Mouse (Mus musculus): ENCODE results near the gene Snd1. TPM values are rescaled to one million over a fixed set of nuclear protein-coding genes. Genes with fewer than 3 reads are reported as not detected.

Snd1 gene
- polyA plus RNA-seq, 1 experiment from 2014 or later: 110 TPM

- Histone ChIP-seq H3K27me3 (ENCODE audit: poor library complexity, severe bottlenecking) (no peaks in the 10 kb centered on the region), H3K4me1 (peaks cover 65% of the 10 kb centered on the region), H3K9me3 (no peaks in the 10 kb centered on the region), H3K4me3 (no peak overlapping the region), H3K27ac (peak overlapping the region; percentile 82), H3K36me3 (replicated peaks) (no peaks in the 10 kb centered on the region)
- peak; percentile 32 for DNase-seq (ENCODE audit: extremely low spot score, low spot score)
- WGBS: 50% methylated on average over 4 of the region's 4 CpGs
These were observed 367.7 kb downstream of the Snd1 start for GRCm38 (mm10) chr6:28842375-28843276.

DNA sequence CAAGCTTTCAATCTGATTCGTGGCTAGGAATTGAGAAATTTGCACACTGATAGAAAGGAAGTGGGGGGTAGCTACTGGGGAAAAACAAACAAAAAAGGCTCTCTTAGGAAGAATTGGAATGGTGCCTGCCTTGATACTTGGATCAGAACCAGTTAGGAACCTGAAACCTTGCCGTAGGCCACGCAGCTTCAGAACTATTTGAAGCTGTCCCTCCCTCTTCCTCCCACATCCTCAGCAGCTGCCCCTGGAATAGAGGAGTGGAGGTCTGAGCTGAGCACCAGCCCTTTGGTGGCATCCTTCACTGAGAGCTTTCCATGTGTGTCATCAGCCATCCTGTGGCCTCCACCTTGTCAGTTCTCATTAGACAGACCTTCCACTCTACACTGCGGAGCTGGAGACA, 370.7 kb downstream of the Snd1 start:
- H3K4me3 ChIP-seq: no peak overlapping the region
- DNase-seq (ENCODE audit: extremely low spot score, low spot score): no peak
- 31% methylated on average over 4 of the region's 4 CpGs for WGBS
- no peak overlapping the region for H3K27ac ChIP-seq
- no peaks in the 10 kb centered on the region for H3K36me3 ChIP-seq (replicated peaks)
- H3K9me3 ChIP-seq: no peaks in the 10 kb centered on the region
- no peaks in the 10 kb centered on the region for H3K27me3 ChIP-seq (ENCODE audit: poor library complexity, severe bottlenecking)
- peaks cover 78% of the 10 kb centered on the region for H3K4me1 ChIP-seq

DNA sequence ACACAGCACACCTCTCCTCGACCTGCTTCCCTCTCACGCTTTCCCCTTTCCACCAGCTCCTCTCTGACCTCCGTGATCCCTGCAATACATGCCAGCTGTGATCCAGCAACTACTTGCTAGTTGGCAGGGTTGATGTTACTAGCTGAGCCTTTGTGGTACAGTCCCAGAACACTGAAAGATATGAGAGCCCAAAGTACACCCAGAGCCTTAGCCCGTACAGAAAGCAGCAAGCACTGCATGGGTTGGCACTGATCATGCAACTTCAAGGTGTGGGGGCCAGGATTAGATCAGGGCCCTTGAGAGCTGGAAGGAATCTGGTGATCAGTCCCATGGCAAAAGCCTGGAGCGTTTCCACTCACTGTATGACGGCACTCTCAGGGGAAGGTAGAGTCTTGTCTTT, 372.7 kb downstream of the Snd1 start:
- WGBS: 73% methylated on average over 6 of the region's 6 CpGs
- H3K27me3 ChIP-seq (ENCODE audit: poor library complexity, severe bottlenecking): no peaks in the 10 kb centered on the region
- no peaks in the 10 kb centered on the region for H3K36me3 ChIP-seq (replicated peaks)
- no peak overlapping the region for H3K27ac ChIP-seq
- H3K9me3 ChIP-seq: no peaks in the 10 kb centered on the region
- H3K4me1 ChIP-seq: peaks cover 61% of the 10 kb centered on the region
- H3K4me3 ChIP-seq: no peak overlapping the region
- no peak for DNase-seq (ENCODE audit: extremely low spot score, low spot score)

DNA sequence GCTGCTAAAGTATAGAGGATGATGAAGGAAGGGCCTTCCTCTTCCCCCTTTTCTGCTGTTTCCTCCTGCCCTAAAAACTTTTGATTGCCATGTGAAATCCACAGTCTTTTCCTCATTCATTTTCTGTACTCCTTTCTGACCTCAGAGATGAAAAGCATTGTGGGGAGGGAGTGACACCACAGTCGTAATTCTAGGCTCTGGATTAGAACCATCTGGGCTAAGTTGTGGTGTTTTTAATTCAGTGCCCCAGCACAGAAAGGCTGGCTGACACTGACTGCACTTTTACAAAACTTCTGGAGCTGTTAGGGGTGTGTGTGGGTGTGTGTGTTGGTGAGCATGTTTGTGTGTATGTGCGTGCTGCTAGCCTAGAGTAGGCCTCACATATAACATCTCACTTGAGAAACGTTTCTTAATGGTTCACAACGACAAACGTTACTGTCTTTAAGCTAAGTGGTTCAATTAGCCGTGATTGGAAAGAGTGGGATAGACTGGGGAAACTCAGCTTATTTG, 373.4 kb downstream of the Snd1 start:
- peaks cover 59% of the 10 kb centered on the region for H3K4me1 ChIP-seq
- no peak overlapping the region for H3K27ac ChIP-seq
- WGBS: 73% methylated on average over 6 of the region's 6 CpGs

DNA sequence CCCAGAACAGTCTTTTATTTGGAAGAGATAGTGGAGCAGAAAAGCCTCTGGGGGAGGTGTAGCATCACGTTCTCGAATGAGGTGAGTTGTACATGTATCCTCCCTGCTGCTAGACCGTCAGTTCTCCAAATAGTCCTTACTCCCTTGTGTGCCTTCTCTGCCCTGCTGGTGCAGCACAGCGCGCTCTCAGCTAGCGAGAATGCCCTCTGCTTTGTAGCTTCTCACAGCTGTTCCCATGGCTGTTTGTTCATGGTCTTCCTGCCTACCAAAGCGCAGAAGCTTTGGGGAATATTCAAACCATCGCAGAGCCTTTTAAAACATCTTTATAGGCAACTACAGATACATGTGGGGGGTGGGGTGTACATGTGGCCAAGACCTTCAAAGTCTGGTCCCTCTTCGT, 374.0 kb downstream of the Snd1 start:
- Histone ChIP-seq H3K36me3 (replicated peaks) (no peaks in the 10 kb centered on the region), H3K27ac (no peak overlapping the region), H3K9me3 (no peaks in the 10 kb centered on the region), H3K27me3 (ENCODE audit: poor library complexity, severe bottlenecking) (no peaks in the 10 kb centered on the region), H3K4me3 (no peak overlapping the region), H3K4me1 (peaks cover 63% of the 10 kb centered on the region)
- 84% methylated on average over 9 of the region's 9 CpGs for WGBS
- DNase-seq (ENCODE audit: extremely low spot score, low spot score): no peak

More for the DNA sequence above, 373.4 kb downstream of the Snd1 start:
- H3K27me3 ChIP-seq (ENCODE audit: poor library complexity, severe bottlenecking): no peaks in the 10 kb centered on the region
- no peaks in the 10 kb centered on the region for H3K36me3 ChIP-seq (replicated peaks)
- H3K9me3 ChIP-seq: no peaks in the 10 kb centered on the region
- no peak for DNase-seq (ENCODE audit: extremely low spot score, low spot score)
- no peak overlapping the region for H3K4me3 ChIP-seq

- 72% methylated on average over 3 of the region's 3 CpGs for WGBS
- Histone ChIP-seq H3K27ac (no peak overlapping the region), H3K27me3 (ENCODE audit: poor library complexity, severe bottlenecking) (no peaks in the 10 kb centered on the region), H3K9me3 (no peaks in the 10 kb centered on the region), H3K4me1 (peaks cover 64% of the 10 kb centered on the region), H3K36me3 (replicated peaks) (no peaks in the 10 kb centered on the region), H3K4me3 (no peak overlapping the region)
- DNase-seq (ENCODE audit: extremely low spot score, low spot score): no peak
These were observed 374.4 kb downstream of the Snd1 start for GRCm38 (mm10) chr6:28849317-28849716.

DNA sequence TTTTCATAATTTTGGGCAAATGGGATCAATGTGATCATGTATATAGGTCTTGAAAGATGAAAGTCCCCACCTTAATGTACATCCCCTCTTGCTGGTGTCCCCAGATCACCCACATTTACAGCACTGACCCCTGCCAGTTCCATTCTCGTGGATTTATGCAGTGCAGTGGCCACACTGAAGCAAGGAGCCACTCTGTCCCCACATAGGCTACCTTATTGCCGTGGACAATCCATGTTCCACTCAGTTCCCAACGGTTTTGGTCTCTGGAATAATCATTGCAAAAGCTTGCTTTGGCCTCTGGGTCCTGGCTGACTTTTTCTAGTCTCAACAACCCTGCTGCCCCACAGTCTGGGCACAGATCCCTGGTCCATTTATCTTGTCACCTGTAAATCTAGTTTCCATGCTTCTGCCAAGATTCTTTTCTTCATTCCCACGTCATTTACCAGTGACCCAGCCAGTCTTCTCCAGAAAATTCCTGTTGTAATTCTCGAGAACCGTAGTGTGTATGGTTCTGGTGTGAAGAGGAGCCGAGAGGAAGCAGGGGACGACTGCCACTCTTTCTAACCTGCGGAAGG, 375.5 kb downstream of the Snd1 start:
- no peak for DNase-seq (ENCODE audit: extremely low spot score, low spot score)
- peaks cover 65% of the 10 kb centered on the region for H3K4me1 ChIP-seq
- no peaks in the 10 kb centered on the region for H3K36me3 ChIP-seq (replicated peaks)
- no peaks in the 10 kb centered on the region for H3K9me3 ChIP-seq
- 89% methylated on average over 9 of the region's 9 CpGs for WGBS
- H3K27ac ChIP-seq: no peak overlapping the region
- no peak overlapping the region for H3K4me3 ChIP-seq
- H3K27me3 ChIP-seq (ENCODE audit: poor library complexity, severe bottlenecking): no peaks in the 10 kb centered on the region

- DNase-seq (ENCODE audit: extremely low spot score, low spot score): no peak
- 79% methylated on average over 7 of the region's 7 CpGs for WGBS
- Histone ChIP-seq H3K27me3 (ENCODE audit: poor library complexity, severe bottlenecking) (no peaks in the 10 kb centered on the region), H3K27ac (no peak overlapping the region), H3K9me3 (no peaks in the 10 kb centered on the region), H3K4me1 (peaks cover 60% of the 10 kb centered on the region), H3K4me3 (no peak overlapping the region), H3K36me3 (replicated peaks) (no peaks in the 10 kb centered on the region)
These were observed 377.4 kb downstream of the Snd1 start for GRCm38 (mm10) chr6:28852342-28852741.

- H3K27me3 ChIP-seq (ENCODE audit: poor library complexity, severe bottlenecking): no peaks in the 10 kb centered on the region
- peak overlapping the region; percentile 60 for H3K27ac ChIP-seq
- H3K4me3 ChIP-seq: no peak overlapping the region
- H3K9me3 ChIP-seq: no peaks in the 10 kb centered on the region
- peaks cover 52% of the 10 kb centered on the region for H3K4me1 ChIP-seq
- no peak for DNase-seq (ENCODE audit: extremely low spot score, low spot score)
- no peaks in the 10 kb centered on the region for H3K36me3 ChIP-seq (replicated peaks)
- 32% methylated on average over 3 of the region's 3 CpGs for WGBS
These were observed 378.2 kb downstream of the Snd1 start for GRCm38 (mm10) chr6:28853164-28853563.

- Histone ChIP-seq H3K4me1 (peaks cover 47% of the 10 kb centered on the region), H3K27me3 (ENCODE audit: poor library complexity, severe bottlenecking) (no peaks in the 10 kb centered on the region), H3K36me3 (replicated peaks) (no peaks in the 10 kb centered on the region), H3K4me3 (no peak overlapping the region; the same call in 1 of the 2 replicates), H3K9me3 (no peaks in the 10 kb centered on the region), H3K27ac (peak overlapping the region; percentile 60)
- 10% methylated on average over 2 of the region's 2 CpGs for WGBS
- DNase-seq (ENCODE audit: extremely low spot score, low spot score): no peak
These were observed 378.7 kb downstream of the Snd1 start for GRCm38 (mm10) chr6:28853654-28854053.

GRCm38 (mm10) chr6:28854598-28854997, 379.7 kb downstream of the Snd1 start:
- H3K27me3 ChIP-seq (ENCODE audit: poor library complexity, severe bottlenecking): no peaks in the 10 kb centered on the region
- no peaks in the 10 kb centered on the region for H3K9me3 ChIP-seq
- H3K4me3 ChIP-seq: no peak overlapping the region
- no peaks in the 10 kb centered on the region for H3K36me3 ChIP-seq (replicated peaks)
- 61% methylated on average over 8 of the region's 8 CpGs for WGBS
- peak overlapping the region; percentile 8; the same call in 1 of the 2 replicates for H3K27ac ChIP-seq
- DNase-seq (ENCODE audit: extremely low spot score, low spot score): no peak
- peaks cover 38% of the 10 kb centered on the region for H3K4me1 ChIP-seq

DNA sequence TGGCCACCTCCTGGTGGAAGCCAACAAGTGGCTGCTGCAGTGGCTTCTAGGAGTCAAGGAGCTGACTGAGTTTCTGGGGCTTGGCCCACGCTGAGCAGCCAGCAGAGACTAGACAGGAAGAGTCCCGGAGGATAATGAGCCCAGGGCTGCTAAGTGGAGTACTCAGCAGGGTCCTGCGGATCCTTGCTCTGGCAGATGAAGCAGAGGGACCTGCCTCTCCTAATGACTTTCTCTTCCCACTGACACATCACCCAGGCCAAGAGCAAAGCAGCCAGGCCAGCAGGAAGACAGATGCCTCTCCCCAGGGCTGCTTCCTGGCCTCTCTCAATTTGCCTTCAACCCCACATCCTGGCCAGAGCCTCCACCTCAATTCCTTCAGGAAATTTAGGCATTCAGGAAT, 380.5 kb downstream of the Snd1 start:
- WGBS: 11% methylated on average over 3 of the region's 3 CpGs
- DNase-seq (ENCODE audit: extremely low spot score, low spot score): no peak
- no peaks in the 10 kb centered on the region for H3K9me3 ChIP-seq
- no peak overlapping the region for H3K4me3 ChIP-seq
- no peaks in the 10 kb centered on the region for H3K27me3 ChIP-seq (ENCODE audit: poor library complexity, severe bottlenecking)
- H3K27ac ChIP-seq: peak overlapping the region; percentile 51
- H3K4me1 ChIP-seq: peaks cover 43% of the 10 kb centered on the region
- H3K36me3 ChIP-seq (replicated peaks): no peaks in the 10 kb centered on the region

- H3K4me1 ChIP-seq: peaks cover 57% of the 10 kb centered on the region
- no peak for DNase-seq (ENCODE audit: extremely low spot score, low spot score)
- H3K9me3 ChIP-seq: no peaks in the 10 kb centered on the region
- no peak overlapping the region for H3K4me3 ChIP-seq
- no peaks in the 10 kb centered on the region for H3K36me3 ChIP-seq (replicated peaks)
- no peaks in the 10 kb centered on the region for H3K27me3 ChIP-seq (ENCODE audit: poor library complexity, severe bottlenecking)
- H3K27ac ChIP-seq: no peak overlapping the region
- 87% methylated on average over 4 of the region's 4 CpGs for WGBS
These were observed 381.9 kb downstream of the Snd1 start for GRCm38 (mm10) chr6:28856789-28857188.
